8 mouse cellular contexts compared by ENCODE assay signal in genomic region chr1:132416943-132417290, GRCm38 (mm10). TPM values are rescaled to one million over a fixed set of nuclear protein-coding genes. Genes with fewer than 3 reads are reported as not detected.
DNase-seq lines count a peak whose midpoint lies in the region; ATAC-seq and TF ChIP-seq lines count a peak whose summit lies in the region.

No protein-coding gene starts in this region.

- DNase-seq in heart, postnatal 36 days = no peak
- no peak for DNase-seq in G1E (ENCODE audit: low spot score)
- DNase-seq in hindbrain, embryonic 10.5 days (ENCODE audit: low spot score) = no peak
- DNase-seq in cerebellum, postnatal 25 days = no peak

- peak overlapping the region; percentile 95 for H3K27ac ChIP-seq in heart, embryonic 15.5 days
- H3K27ac ChIP-seq in hindbrain, embryonic 10.5 days = peak overlapping the region; percentile 96
- peak overlapping the region; percentile 52 for H3K27ac ChIP-seq in macrophage

- H3K4me2 ChIP-seq in heart, embryonic 15.5 days = peak overlapping the region; percentile 66

- TF ChIP-seq CTCF in G1E (IDR thresholded peaks at IDR 0.05; ENCODE audit: low read depth, low read length) = no peak

- H3K36me3 ChIP-seq in heart, embryonic 15.5 days = no peaks in the 10 kb centered on the region
- H3K36me3 ChIP-seq in G1E (replicated peaks) (peaks cover 7% of the 10 kb centered on the region), macrophage (ENCODE audit: inconsistent target) (no peaks in the 10 kb centered on the region)
- H3K36me3 ChIP-seq in hindbrain, embryonic 10.5 days = no peaks in the 10 kb centered on the region

- H3K27me3 ChIP-seq in heart, embryonic 15.5 days = no peaks in the 10 kb centered on the region
- H3K27me3 ChIP-seq in G1E (ENCODE audit: insufficient read depth, low read length) = no peaks in the 10 kb centered on the region
- H3K27me3 ChIP-seq in hindbrain, embryonic 10.5 days (ENCODE audit: insufficient read depth, poor library complexity, severe bottlenecking) = no peaks in the 10 kb centered on the region

- peak overlapping the region; percentile 72 for H3K4me3 ChIP-seq in heart, embryonic 15.5 days
- H3K4me3 ChIP-seq in G1E (ENCODE audit: low read depth, low read length) (peak overlapping the region; percentile 78), macrophage (ENCODE audit: inconsistent target) (peak overlapping the region; percentile 33)
- H3K4me3 ChIP-seq in hindbrain, embryonic 10.5 days = peak overlapping the region; percentile 84

- 13% methylated on average over 6 of the region's 6 CpGs for WGBS in heart, embryonic 15.5 days
- WGBS in hindbrain, embryonic 10.5 days = 25% methylated on average over 6 of the region's 6 CpGs
- 1% methylated on average over 6 of the region's 6 CpGs for WGBS in macrophage (ENCODE audit: missing documents)

- intact Hi-C loops in heart, postnatal 36 days (cut with DNase I) = loop anchor here (1.0 to 5.0 kb wide), 4 partner anchors 20 to 105 kb away; partner anchors contain the start of gene Tmcc2

- no peak for ATAC-seq in heart, embryonic 15.5 days (replicated peaks; ENCODE audit: insufficient number of reproducible peaks, insufficient read depth, low FRiP score, low read depth)
- no peak for ATAC-seq in G1E (ENCODE audit: extremely low read depth, insufficient number of reproducible peaks, low FRiP score, poor library complexity, severe bottlenecking)
- ATAC-seq in frontal cortex, adult (ENCODE audit: low TSS enrichment) = no peak
- ATAC-seq in activated CD4-positive, CD25-positive, alpha-beta regulatory T cell, adult 4 months = no peak

- H3K79me2 ChIP-seq in macrophage (ENCODE audit: inconsistent target) = peaks cover 37% of the 10 kb centered on the region

- H3K9me3 ChIP-seq in heart, embryonic 15.5 days (replicated peaks) = no peaks in the 10 kb centered on the region
- no peaks in the 10 kb centered on the region for H3K9me3 ChIP-seq in G1E (replicated peaks)
- no peaks in the 10 kb centered on the region for H3K9me3 ChIP-seq in hindbrain, embryonic 10.5 days

- H3K9ac ChIP-seq in heart, embryonic 15.5 days = peak overlapping the region; percentile 77; the same call in 1 of the 2 replicates

- peaks cover 17% of the 10 kb centered on the region for H3K4me1 ChIP-seq in heart, embryonic 15.5 days (replicated peaks)
- H3K4me1 ChIP-seq in G1E (ENCODE audit: insufficient read depth, low read depth, low read length) = peaks cover 49% of the 10 kb centered on the region
- peaks cover 41% of the 10 kb centered on the region for H3K4me1 ChIP-seq in hindbrain, embryonic 10.5 days (replicated peaks)

RNA-seq across cellular contexts. Expression of gene Dstyk, which starts 0.4 kb away (rescaled TPM):
- polyA plus RNA-seq in heart, embryonic 15.5 days (2015; fragmentation: Nextera tagmentation; extraction: Ambion mirVana) = 9.2 and 11.1 TPM in 2 replicates
- 10 to 100 TPM; 16.6 to 17.0 TPM for total RNA-seq in heart, postnatal 36 days (2021)
- total RNA-seq in G1E (2014; fragmentation: Nextera tagmentation) = 22.7 and 24.8 TPM in 2 replicates
- total RNA-seq in G1E (2017) = 18.5 and 19.0 TPM in 2 replicates
- 2.3 and 2.9 TPM in 2 replicates for polyA plus RNA-seq in G1E (2012)
- 10.6 and 12.3 TPM in 2 replicates for polyA plus RNA-seq in hindbrain, embryonic 10.5 days (2016; fragmentation: Nextera tagmentation; extraction: Ambion mirVana)
- total RNA-seq in macrophage (2018; cell fraction: chromatin; rRNA removed) = 100 to 1,000 TPM in 11 of 26 experiments, 10 to 100 TPM in 15; 59.5 to 135 (median 84.8) TPM
- 10 to 100 TPM in 15 of 26 experiments, 1 to 10 TPM in 11; 4.1 to 19.7 (median 11.6) TPM for total RNA-seq in macrophage (2018; cell fraction: cytosol; rRNA removed)
- 10 to 100 TPM; 24.5 to 92.9 (median 52.1) TPM for total RNA-seq in macrophage (2018; cell fraction: nucleus; rRNA removed)
- 9.6 to 14.6 TPM (median 10.1 TPM) in 3 replicates for polyA plus RNA-seq in macrophage (2018)
- polyA plus RNA-seq in activated CD4-positive, CD25-positive, alpha-beta regulatory T cell, adult 4 months (2017; shearing (Covaris generic)) = 1 to 10 TPM; 4.0 to 4.3 TPM

RNA-seq across cellular contexts. Expression of gene Tmcc2, which starts 25.8 kb away (rescaled TPM):
- 12.9 and 18.8 TPM in 2 replicates for polyA plus RNA-seq in heart, embryonic 15.5 days (2015; fragmentation: Nextera tagmentation; extraction: Ambion mirVana)
- total RNA-seq in heart, postnatal 36 days (2021) = 10 to 100 TPM; 18.2 to 19.7 TPM
- total RNA-seq in G1E (2014; fragmentation: Nextera tagmentation) = 11.8 and 99.6 TPM in 2 replicates
- 6.7 and 7.9 TPM in 2 replicates for total RNA-seq in G1E (2017)
- polyA plus RNA-seq in G1E (2012) = 14.9 and 18.3 TPM in 2 replicates
- 15.1 and 18.7 TPM in 2 replicates for polyA plus RNA-seq in hindbrain, embryonic 10.5 days (2016; fragmentation: Nextera tagmentation; extraction: Ambion mirVana)
- 1 to 10 TPM in 21 of 26 experiments, under 1 TPM in 5; 0.48 to 9.3 (median 2.8) TPM for total RNA-seq in macrophage (2018; cell fraction: chromatin; rRNA removed)
- 1 to 10 TPM in 25 of 26 experiments, under 1 TPM in 1; 0.76 to 6.4 (median 3.9) TPM for total RNA-seq in macrophage (2018; cell fraction: cytosol; rRNA removed)
- total RNA-seq in macrophage (2018; cell fraction: nucleus; rRNA removed) = 10 to 100 TPM in 1 of 26 experiments, 1 to 10 TPM in 25; 1.6 to 13.6 (median 5.0) TPM
- polyA plus RNA-seq in macrophage (2018) = 2.6 to 6.5 TPM (median 2.9 TPM) in 3 replicates
- polyA plus RNA-seq in activated CD4-positive, CD25-positive, alpha-beta regulatory T cell, adult 4 months (2017; shearing (Covaris generic)) = 1 to 10 TPM in 1 of 2 experiments, under 1 TPM in 1; 0.54 to 1.6 TPM

Comparison
In these comparisons a context has a peak if more than half of its experiments do, and no peak if none do; other contexts are left out.
1. H3K4me3 ChIP-seq: peak in every context shown above with its lines; median percentile 84 in hindbrain, embryonic 10.5 days; 78 in G1E; 72 in heart, embryonic 15.5 days; 33 in macrophage.